Mouse (Mus musculus) G1E (cell line): ENCODE measurements around the gene Nckap5. TPM values are rescaled to one million over a fixed set of nuclear protein-coding genes. Genes with fewer than 3 reads are reported as not detected.

Source experiments
- ATAC-seq: 2 replicates; pipeline ENCODE4 v1.8.0; 2016; ENCODE audit warnings: mild to moderate bottlenecking; ENCODE audit not compliant: insufficient number of reproducible peaks, poor library complexity, low FRiP score, severe bottlenecking; ENCODE audit errors: extremely low read depth
- DNase-seq: peaks from one replicate; pipeline ENCODE4 v3.0.0; 2012; ENCODE audit warnings: low spot score
- H3K27me3 ChIP-seq: 2 replicates; pipeline ENCODE4 v1.6.1; 2012; ENCODE audit warnings: mild to moderate bottlenecking, low read length, inconsistent platforms; ENCODE audit not compliant: insufficient read depth
- H3K36me3 ChIP-seq: replicated peaks from 2 replicates; pipeline ENCODE3; 2012; ENCODE audit warnings: mild to moderate bottlenecking, inconsistent platforms
- H3K4me1 ChIP-seq: 2 replicates; pipeline ENCODE4 v1.6.1; 2012; ENCODE audit warnings: low read depth, low read length, inconsistent platforms, mixed read lengths; ENCODE audit not compliant: insufficient read depth
- H3K4me3 ChIP-seq: 2 replicates; pipeline ENCODE4 v1.5.1; 2012; ENCODE audit warnings: low read depth, mild to moderate bottlenecking, inconsistent platforms, low read length, moderate library complexity, mixed read lengths
- H3K9me3 ChIP-seq: replicated peaks from 2 replicates; pipeline ENCODE4 v1.6.1; 2012; ENCODE audit warnings: inconsistent platforms
- CTCF ChIP-seq: IDR thresholded peaks from 2 replicates; pipeline ENCODE4 v1.5.1; 2012; ENCODE audit warnings: low read depth, low read length, inconsistent platforms, mixed read lengths
- GATA1 ChIP-seq: IDR thresholded peaks from 2 replicates; pipeline ENCODE4 v1.6.1; 2012; ENCODE audit warnings: borderline replicate concordance, low read length, inconsistent platforms, mixed read lengths
- GATA2 ChIP-seq: IDR thresholded peaks from 2 replicates; pipeline ENCODE4 v1.6.1; 2012; ENCODE audit warnings: low read depth, low read length, inconsistent platforms, borderline replicate concordance
- POLR2AphosphoS5 ChIP-seq: IDR thresholded peaks from 2 replicates; pipeline ENCODE4 v1.6.1; 2012; ENCODE audit warnings: low read depth, low read length, inconsistent platforms; ENCODE audit not compliant: insufficient replicate concordance
- TAL1 ChIP-seq: conservative IDR thresholded peaks from 2 replicates; pipeline ENCODE4 v1.6.1; 2012; ENCODE audit warnings: low read depth, low read length, inconsistent platforms, mixed read lengths
- polyA plus RNA-seq: library from polyadenylated mRNA; stranded (reverse); fragments of >175 nt; gene quantifications from 2 replicates; pipeline ENCODE4 v1.2.3, GENCODE M21; 2012
- total RNA-seq, 2 experiments: library from RNA; stranded (forward) in 1 of 2; stranded (reverse) in 1 of 2; fragments of 200-1000 nt in 1 of 2; fragments of >200 nt in 1 of 2; fragmentation: Nextera tagmentation in 1 of 2; gene quantifications; 2 replicates each; pipeline ENCODE4 v1.2.3; 2014 to 2017

Gene Nckap5
- total and polyA plus RNA-seq, 3 experiments, result 0.15 to 0.44 TPM; not detected in 1

DNA sequence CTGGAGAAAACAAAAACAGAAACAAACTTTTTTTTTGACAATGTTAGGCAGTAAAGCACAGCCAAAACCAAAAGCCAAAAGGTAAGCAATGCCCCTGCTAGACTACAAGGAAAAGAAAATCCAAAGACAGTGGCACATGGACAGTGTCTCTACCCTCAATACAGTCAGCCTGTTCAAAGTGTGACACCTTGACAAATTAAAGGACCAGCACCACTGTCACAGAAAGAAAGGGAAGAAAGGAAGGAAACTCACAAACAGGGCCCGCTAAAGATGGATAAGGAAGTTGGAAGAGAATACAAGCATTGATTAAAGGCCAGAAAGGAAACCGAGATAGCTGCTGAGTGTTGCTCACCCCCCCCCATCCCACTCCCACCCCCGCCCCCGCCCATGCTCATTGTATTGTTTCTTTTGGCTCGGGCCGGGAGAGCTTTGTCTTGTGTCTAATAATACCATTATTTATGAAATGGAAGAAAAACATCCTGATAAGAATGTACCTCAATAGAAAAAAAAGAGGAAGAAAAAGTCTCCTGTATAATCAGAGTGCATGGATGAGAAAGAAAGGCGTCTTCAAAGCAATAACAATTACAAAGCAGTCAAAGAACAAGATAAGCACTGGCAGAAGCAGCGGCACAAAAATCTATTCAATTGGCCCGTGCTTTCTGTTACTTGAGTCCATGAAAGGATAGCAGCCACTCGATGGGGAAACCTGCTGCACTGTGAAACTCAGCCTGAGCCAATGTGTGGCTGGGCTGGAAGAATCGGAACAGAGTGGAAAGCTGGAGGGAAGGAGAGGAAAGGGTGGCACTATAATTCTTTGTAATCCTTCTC, 368.9 kb downstream of the Nckap5 start:
- no peaks in the 10 kb centered on the region for H3K4me1 ChIP-seq
- H3K36me3 ChIP-seq, result no peaks in the 10 kb centered on the region
- no peak for DNase-seq
- no peak overlapping the region for H3K4me3 ChIP-seq
- ATAC-seq, result no peak
- H3K9me3 ChIP-seq, result peaks cover 16% of the 10 kb centered on the region
- TF ChIP-seq GATA1 (no peak), TAL1 (no peak), GATA2 (no peak), POLR2AphosphoS5 (no peak), CTCF (no peak)
- H3K27me3 ChIP-seq, result no peaks in the 10 kb centered on the region

DNA sequence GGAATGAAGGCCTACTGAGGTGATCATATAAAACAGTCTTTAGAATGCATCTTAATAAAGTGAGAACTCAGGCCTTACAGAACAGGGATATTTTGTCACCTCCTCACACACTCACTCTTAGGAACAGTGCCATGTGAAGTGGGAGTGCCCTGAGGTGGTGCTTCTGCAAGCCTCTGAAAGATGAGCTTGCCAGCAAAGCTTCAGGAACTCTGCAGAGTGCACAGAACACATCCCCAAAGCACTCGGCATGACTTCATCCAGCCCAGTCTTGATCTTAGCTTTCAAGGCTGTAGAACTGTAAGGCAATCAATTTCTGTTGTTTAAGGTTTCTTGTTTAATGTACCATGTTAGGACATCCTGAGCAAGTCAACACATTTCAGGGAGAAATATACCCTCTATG, 372.9 kb downstream of the Nckap5 start:
- TF ChIP-seq GATA1 (no peak), GATA2 (no peak), CTCF (no peak), POLR2AphosphoS5 (no peak), TAL1 (no peak)
- Histone ChIP-seq H3K27me3 (no peaks in the 10 kb centered on the region), H3K4me1 (no peaks in the 10 kb centered on the region), H3K9me3 (peaks cover 13% of the 10 kb centered on the region), H3K4me3 (no peak overlapping the region), H3K36me3 (no peaks in the 10 kb centered on the region)
- DNase-seq, result no peak
- ATAC-seq, result no peak

DNA sequence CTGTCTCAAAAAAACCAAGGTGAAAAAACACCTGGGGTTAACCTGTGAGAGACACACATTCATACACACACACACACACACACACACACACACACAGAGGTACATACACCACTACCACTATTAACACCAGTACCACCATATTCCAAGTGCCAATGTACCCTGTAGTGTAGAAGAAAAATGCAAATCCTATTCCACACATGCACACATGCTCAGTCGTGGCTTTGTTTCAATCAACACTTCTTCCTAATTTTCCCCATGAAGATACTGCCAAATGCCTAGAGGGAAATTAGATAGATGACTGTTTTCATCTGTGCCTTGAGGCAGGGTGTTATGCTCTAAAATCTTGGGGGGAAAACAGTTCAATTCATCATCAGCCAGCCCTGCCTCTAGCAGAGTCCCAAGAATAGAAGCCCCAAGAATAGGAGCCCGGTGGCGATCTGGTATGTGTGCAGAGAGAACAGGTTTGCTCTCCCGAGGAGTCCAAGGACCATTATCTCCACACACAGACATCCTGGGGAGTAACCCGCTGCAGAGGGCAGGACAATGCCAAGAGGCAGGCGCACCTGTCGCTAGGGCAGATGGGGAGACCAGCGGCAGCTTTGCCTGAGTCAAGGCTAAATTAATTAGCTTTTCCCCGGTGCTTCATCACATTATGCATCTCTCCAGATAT, 376.0 kb downstream of the Nckap5 start:
- Histone ChIP-seq H3K27me3 (no peaks in the 10 kb centered on the region; the same call in 1 of the 2 replicates), H3K4me3 (no peak overlapping the region), H3K36me3 (no peaks in the 10 kb centered on the region), H3K4me1 (no peaks in the 10 kb centered on the region), H3K9me3 (peaks cover 19% of the 10 kb centered on the region)
- no peak for ATAC-seq
- DNase-seq, result no peak
- TF ChIP-seq POLR2AphosphoS5 (no peak), TAL1 (no peak), GATA1 (no peak), GATA2 (no peak), CTCF (no peak)

DNA sequence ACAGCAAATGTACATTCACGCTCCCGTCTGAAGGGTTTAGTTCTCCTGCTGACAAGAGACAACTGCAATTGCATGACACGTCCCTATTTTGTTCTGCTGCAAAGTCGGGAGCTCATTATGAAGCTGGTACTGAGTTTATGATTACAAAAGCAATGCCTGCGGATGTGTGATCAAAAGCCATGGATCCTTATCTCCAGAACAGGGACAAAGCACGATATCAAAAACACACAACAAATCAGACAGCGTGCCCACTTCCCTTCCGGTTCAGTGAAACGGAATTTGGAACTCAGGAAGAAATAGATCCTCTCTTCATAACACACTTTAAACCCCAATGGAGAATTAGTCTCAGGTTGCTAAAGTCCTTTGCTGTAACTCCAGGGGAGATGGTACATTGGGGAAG, 379.1 kb downstream of the Nckap5 start:
- DNase-seq, result no peak
- TF ChIP-seq GATA1, result no peak
- TF ChIP-seq CTCF, result no peak
- TF ChIP-seq TAL1, result no peak
- no peak for TF ChIP-seq POLR2AphosphoS5
- no peak for TF ChIP-seq GATA2
- ATAC-seq, result no peak
- Histone ChIP-seq H3K4me1 (no peaks in the 10 kb centered on the region), H3K27me3 (no peaks in the 10 kb centered on the region; the same call in 1 of the 2 replicates), H3K4me3 (no peak overlapping the region), H3K9me3 (peaks cover 23% of the 10 kb centered on the region), H3K36me3 (no peaks in the 10 kb centered on the region)

DNA sequence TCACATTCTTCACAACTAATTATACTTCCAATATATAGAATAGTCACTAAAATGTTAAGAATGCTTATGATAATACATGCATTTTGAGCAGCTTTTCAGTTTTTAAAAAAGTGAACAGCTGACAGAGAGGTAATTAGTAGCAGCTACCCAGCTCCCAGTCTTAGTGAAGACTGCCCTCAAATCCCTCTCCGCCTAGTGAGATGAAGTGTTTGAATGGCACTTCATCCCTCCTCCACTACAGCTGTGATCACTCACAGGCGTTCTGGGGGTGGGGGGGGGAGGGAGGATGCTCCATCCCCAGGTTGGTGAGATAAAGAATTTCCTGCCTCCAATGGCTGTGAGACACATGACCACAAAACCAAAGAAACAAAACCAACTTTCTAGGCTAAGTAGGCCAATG, 381.2 kb downstream of the Nckap5 start:
- ATAC-seq (no peak), DNase-seq (no peak)
- H3K27me3 ChIP-seq, result no peaks in the 10 kb centered on the region; the same call in 1 of the 2 replicates
- H3K9me3 ChIP-seq, result peaks cover 23% of the 10 kb centered on the region
- no peak for TF ChIP-seq TAL1
- no peak for TF ChIP-seq GATA2
- no peak for TF ChIP-seq POLR2AphosphoS5
- TF ChIP-seq CTCF, result no peak
- no peak for TF ChIP-seq GATA1
- no peaks in the 10 kb centered on the region for H3K36me3 ChIP-seq
- no peak overlapping the region for H3K4me3 ChIP-seq
- H3K4me1 ChIP-seq, result no peaks in the 10 kb centered on the region

DNA sequence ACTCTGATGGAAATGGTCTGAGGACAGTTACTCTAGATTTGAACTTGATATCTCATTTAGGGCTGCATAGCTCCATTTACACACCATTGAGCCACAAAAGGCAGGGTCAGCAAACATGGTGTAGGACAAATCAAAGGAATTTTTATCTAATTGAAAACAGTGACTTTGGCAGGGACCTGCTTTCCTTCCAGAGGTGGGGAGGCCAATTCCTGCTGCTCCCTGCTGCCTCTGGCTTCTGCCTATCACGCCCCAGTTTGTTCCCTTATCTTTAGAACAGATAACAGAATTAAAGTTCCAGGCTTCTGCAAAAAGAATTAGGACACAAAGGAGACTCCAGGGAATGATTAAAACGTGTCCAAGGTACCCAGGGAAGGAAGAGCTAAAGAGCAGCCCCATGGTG, 386.7 kb downstream of the Nckap5 start:
- no peak for ATAC-seq
- no peak for DNase-seq
- Histone ChIP-seq H3K36me3 (no peaks in the 10 kb centered on the region), H3K4me1 (no peaks in the 10 kb centered on the region), H3K27me3 (no peaks in the 10 kb centered on the region; the same call in 1 of the 2 replicates), H3K4me3 (no peak overlapping the region), H3K9me3 (peaks cover 21% of the 10 kb centered on the region)
- TF ChIP-seq CTCF, result no peak
- no peak for TF ChIP-seq TAL1
- TF ChIP-seq GATA2, result no peak
- TF ChIP-seq POLR2AphosphoS5, result no peak
- TF ChIP-seq GATA1, result no peak
